Mouse (Mus musculus): Measurements from ENCODE around the gene Abcf2. TPM values are rescaled to one million over a fixed set of nuclear protein-coding genes. Genes with fewer than 3 reads are reported as not detected.

Gene Abcf2
- polyA plus RNA-seq (2016; fragmentation: Nextera tagmentation; extraction: Ambion mirVana) = 177 and 197 TPM in 2 replicates

GRCm38 (mm10) chr5:24577183-24577929 is at the start of gene Abcf2:
TSS of gene Abcf2 (minus strand) at chr5:24577467.
- Histone ChIP-seq H3K27ac (peak within 1 kb of the TSS; percentile 91), H3K4me1 (peaks cover 16% of the 10 kb centered on the region), H3K9me3 (replicated peaks) (no peaks in the 10 kb centered on the region), H3K36me3 (peaks cover 36% of the 10 kb centered on the region), H3K4me3 (peak within 1 kb of the TSS; percentile 89), H3K27me3 (ENCODE audit: low read depth, poor library complexity, severe bottlenecking) (no peaks in the 10 kb centered on the region)
- WGBS = under 1% methylated on average over 48 of the region's 48 CpGs
- DNase-seq (ENCODE audit: low spot score) = peak; percentile 100

GRCm38 (mm10) chr5:24624822-24625120 is 47.5 kb upstream of the Abcf2 start:
- peaks cover 62% of the 10 kb centered on the region for H3K27me3 ChIP-seq (ENCODE audit: low read depth, poor library complexity, severe bottlenecking)
- no peaks in the 10 kb centered on the region for H3K36me3 ChIP-seq
- no peaks in the 10 kb centered on the region for H3K9me3 ChIP-seq (replicated peaks)
- peaks cover 25% of the 10 kb centered on the region for H3K4me1 ChIP-seq
- no peak for DNase-seq (ENCODE audit: low spot score)
- 24% methylated on average over 4 of the region's 4 CpGs for WGBS
- 0 out of 2 replicates have a peak overlapping the region, but pooled peaks have one; percentile 78 for H3K27ac ChIP-seq
- H3K4me3 ChIP-seq = peak overlapping the region; percentile 64

DNA sequence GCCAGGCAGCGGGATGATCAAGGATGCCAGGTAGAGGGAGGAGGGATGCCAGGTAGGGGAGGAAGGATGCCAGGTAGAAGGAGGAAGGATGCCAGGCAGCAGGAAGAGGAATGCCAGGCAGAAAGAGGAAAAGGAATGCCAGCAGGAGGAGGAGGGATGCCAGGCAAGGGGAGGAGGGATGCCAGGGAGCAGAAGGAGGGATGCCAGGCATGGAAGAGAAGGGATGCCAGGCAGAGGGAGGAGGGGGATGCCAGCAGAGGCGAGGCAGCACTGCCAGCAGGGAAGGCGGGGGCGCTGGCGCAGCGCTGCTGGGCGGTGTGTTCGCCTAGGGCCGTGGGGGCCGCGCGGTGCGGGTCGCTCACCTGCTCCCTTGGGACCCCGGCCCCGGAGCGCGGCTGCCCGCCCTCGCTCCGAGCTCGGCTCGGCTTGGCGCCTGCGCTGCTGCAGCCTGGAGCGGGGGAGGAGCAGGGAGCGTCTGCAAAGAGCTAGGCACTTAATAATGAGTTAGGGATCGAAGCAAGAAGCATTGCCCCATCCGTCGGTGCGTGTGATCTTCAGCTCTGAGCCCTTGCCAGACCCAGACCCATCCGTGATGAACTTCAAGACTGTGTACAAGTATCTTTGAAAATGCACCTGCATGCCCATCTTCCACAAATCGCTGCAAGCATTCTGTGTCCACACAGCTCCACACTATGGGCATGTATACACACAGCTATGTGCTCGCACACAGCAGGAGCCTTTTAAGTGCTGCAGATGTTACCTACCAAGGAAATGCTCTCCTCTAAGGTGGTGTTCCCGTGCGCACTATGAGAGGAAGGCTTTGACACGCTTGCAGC is 46.9 kb upstream of the Abcf2 start, which contains the start of gene Smarcd3:
Gene Smarcd3 (minus strand): TSS at position 426 of the 836 bp plus-strand sequence.
- no peaks in the 10 kb centered on the region for H3K9me3 ChIP-seq (replicated peaks)
- H3K36me3 ChIP-seq = no peaks in the 10 kb centered on the region
- WGBS = 4% methylated on average over 37 of the region's 37 CpGs
- peaks cover 66% of the 10 kb centered on the region for H3K27me3 ChIP-seq (ENCODE audit: low read depth, poor library complexity, severe bottlenecking)
- H3K4me3 ChIP-seq = peak within 1 kb of the TSS; percentile 64
- peak; percentile 76 for DNase-seq (ENCODE audit: low spot score)
- H3K4me1 ChIP-seq = peaks cover 25% of the 10 kb centered on the region
- peak within 1 kb of the TSS; percentile 78 for H3K27ac ChIP-seq

DNA sequence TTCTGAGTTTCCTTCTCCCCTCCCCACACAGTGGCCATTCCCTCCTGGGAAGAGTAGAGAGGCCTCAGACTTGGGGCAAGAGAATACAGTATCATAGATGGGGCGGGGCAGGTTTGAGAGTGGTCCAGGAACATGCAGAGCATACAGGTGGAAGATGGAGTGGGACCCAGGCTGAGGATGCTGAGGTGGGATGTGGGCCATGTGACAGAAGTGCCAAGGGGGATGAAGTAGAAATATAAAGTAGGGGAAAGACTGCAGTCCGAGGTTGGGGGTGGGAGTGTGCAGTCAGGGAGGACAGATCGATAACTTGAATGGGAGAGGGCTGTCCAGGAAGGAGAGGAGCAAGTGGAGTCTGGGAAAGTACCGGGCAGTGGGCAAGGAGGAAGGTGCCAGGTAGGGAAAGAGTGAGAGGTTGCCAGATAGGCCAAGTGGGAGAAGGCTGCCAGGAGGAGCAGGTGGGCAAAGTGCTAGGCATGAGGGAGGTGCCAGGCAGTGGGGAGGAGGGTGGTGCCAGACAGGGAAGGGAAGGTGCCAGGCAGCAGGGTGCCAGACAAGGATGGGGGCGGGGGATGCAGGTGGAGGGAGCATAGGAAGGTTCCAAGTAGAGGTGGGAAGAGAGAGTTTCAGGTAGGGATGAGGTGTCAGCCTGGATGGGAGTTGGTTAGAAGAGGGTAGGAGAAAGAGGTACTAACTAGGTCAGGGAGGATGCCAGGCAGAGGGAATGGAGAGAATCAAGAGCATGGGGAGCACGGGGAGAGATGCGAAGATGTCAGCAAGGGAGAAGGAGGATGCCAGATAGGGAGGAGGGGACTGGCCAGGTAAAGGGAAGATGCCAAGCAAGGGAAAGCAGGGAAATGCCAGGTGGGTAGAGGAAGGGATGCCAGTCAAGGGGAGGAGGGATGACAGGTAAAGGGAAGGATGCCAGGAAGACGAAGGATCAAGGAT is 46.0 kb upstream of the Abcf2 start:
- peak overlapping the region; percentile 78; the same call in 1 of the 2 replicates for H3K27ac ChIP-seq
- no peaks in the 10 kb centered on the region for H3K9me3 ChIP-seq (replicated peaks)
- H3K36me3 ChIP-seq = no peaks in the 10 kb centered on the region
- WGBS = 46% methylated on average over 8 of the region's 8 CpGs
- peaks cover 66% of the 10 kb centered on the region for H3K27me3 ChIP-seq (ENCODE audit: low read depth, poor library complexity, severe bottlenecking)
- peaks cover 25% of the 10 kb centered on the region for H3K4me1 ChIP-seq
- peak overlapping the region; percentile 64 for H3K4me3 ChIP-seq
- DNase-seq (ENCODE audit: low spot score) = no peak

DNA sequence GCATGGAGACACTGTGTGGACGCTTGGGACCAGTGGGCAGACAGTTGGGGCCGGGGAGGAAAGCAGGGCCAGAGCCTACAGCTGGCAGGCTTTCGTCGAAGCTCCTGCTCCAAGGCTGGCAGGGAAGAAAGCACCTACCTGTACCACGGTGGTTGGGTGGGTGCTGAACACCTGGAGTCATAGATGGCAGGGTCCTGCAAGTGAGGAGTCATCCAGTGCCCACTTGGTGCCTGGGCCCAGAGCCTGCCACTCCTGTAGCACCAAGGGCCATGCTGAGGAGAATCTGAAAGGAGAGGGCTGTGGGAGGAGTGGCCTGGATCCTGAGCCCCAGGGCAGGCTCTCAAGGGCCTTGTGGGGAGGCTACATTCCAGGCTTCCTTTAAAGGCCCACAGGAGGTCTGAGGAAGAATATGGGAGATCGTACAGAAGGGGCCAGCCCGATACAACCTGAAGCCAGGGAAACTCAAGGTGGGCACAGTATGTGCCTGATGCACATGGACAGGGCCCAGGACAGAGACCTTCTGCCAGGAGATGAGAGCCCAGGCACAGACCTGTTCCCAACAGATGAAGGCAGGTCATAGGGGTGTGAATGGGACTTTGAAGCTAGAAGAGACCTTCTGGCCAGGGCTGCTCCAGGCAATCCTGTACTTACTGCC is 45.2 kb upstream of the Abcf2 start:
- peaks cover 25% of the 10 kb centered on the region for H3K4me1 ChIP-seq
- 71% methylated on average over 7 of the region's 7 CpGs for WGBS
- no peaks in the 10 kb centered on the region for H3K36me3 ChIP-seq
- DNase-seq (ENCODE audit: low spot score) = no peak
- peaks cover 66% of the 10 kb centered on the region for H3K27me3 ChIP-seq (ENCODE audit: low read depth, poor library complexity, severe bottlenecking)
- no peaks in the 10 kb centered on the region for H3K9me3 ChIP-seq (replicated peaks)
- no peak overlapping the region for H3K4me3 ChIP-seq
- no peak overlapping the region for H3K27ac ChIP-seq

- Histone ChIP-seq H3K9me3 (replicated peaks) (no peaks in the 10 kb centered on the region), H3K4me1 (peaks cover 25% of the 10 kb centered on the region), H3K27me3 (ENCODE audit: low read depth, poor library complexity, severe bottlenecking) (peaks cover 61% of the 10 kb centered on the region), H3K36me3 (no peaks in the 10 kb centered on the region), H3K4me3 (no peak overlapping the region), H3K27ac (no peak overlapping the region)
- 72% methylated on average over 8 of the region's 8 CpGs for WGBS
- DNase-seq (ENCODE audit: low spot score) = no peak
Observed at GRCm38 (mm10) chr5:24620626-24621025, 43.4 kb upstream of the Abcf2 start.

GRCm38 (mm10) chr5:24620116-24620515 is 42.8 kb upstream of the Abcf2 start:
- H3K4me3 ChIP-seq = no peak overlapping the region
- H3K36me3 ChIP-seq = no peaks in the 10 kb centered on the region
- no peak overlapping the region for H3K27ac ChIP-seq
- H3K4me1 ChIP-seq = peaks cover 25% of the 10 kb centered on the region
- peaks cover 61% of the 10 kb centered on the region for H3K27me3 ChIP-seq (ENCODE audit: low read depth, poor library complexity, severe bottlenecking)
- WGBS = 76% methylated on average over 8 of the region's 8 CpGs
- no peak for DNase-seq (ENCODE audit: low spot score)
- H3K9me3 ChIP-seq (replicated peaks) = no peaks in the 10 kb centered on the region

- Histone ChIP-seq H3K36me3 (no peaks in the 10 kb centered on the region), H3K4me1 (peaks cover 14% of the 10 kb centered on the region), H3K27me3 (ENCODE audit: low read depth, poor library complexity, severe bottlenecking) (peaks cover 49% of the 10 kb centered on the region), H3K27ac (no peak overlapping the region), H3K9me3 (replicated peaks) (no peaks in the 10 kb centered on the region), H3K4me3 (no peak overlapping the region)
- 78% methylated on average over 3 of the region's 3 CpGs for WGBS
- DNase-seq (ENCODE audit: low spot score) = no peak
Observed at GRCm38 (mm10) chr5:24618921-24619320, 41.7 kb upstream of the Abcf2 start.

GRCm38 (mm10) chr5:24615097-24615496 is 37.8 kb upstream of the Abcf2 start:
- no peak overlapping the region for H3K4me3 ChIP-seq
- H3K27ac ChIP-seq = no peak overlapping the region
- peaks cover 12% of the 10 kb centered on the region for H3K4me1 ChIP-seq
- H3K27me3 ChIP-seq (ENCODE audit: low read depth, poor library complexity, severe bottlenecking) = peaks cover 11% of the 10 kb centered on the region; the same call in 1 of the 2 replicates
- H3K9me3 ChIP-seq (replicated peaks) = no peaks in the 10 kb centered on the region
- 80% methylated on average over 6 of the region's 6 CpGs for WGBS
- no peaks in the 10 kb centered on the region for H3K36me3 ChIP-seq
- no peak for DNase-seq (ENCODE audit: low spot score)

DNA sequence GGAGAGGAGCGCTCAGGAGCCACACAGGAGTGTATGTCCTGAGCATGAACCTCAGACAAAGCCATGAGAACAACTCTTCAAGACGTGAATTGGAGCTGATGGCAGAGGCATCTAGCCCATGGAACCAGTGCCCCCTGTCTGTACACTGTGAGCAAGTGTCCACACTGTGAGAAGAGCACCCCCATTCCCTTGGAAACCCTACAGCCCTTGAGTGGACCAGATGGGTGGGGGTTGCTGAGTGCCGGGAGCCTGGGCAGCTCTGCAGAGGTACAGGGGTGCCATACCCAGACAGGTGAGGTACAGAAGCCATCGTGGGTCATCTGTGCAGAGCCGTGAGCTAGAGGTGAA is 35.0 kb upstream of the Abcf2 start:
- no peaks in the 10 kb centered on the region for H3K36me3 ChIP-seq
- DNase-seq (ENCODE audit: low spot score) = no peak
- 82% methylated on average over 5 of the region's 5 CpGs for WGBS
- H3K27ac ChIP-seq = peak overlapping the region; percentile 25; the same call in 1 of the 2 replicates
- peaks cover 30% of the 10 kb centered on the region for H3K27me3 ChIP-seq (ENCODE audit: low read depth, poor library complexity, severe bottlenecking)
- no peaks in the 10 kb centered on the region for H3K9me3 ChIP-seq (replicated peaks)
- no peak overlapping the region for H3K4me3 ChIP-seq
- H3K4me1 ChIP-seq = peaks cover 12% of the 10 kb centered on the region

- 66% methylated on average over 7 of the region's 7 CpGs for WGBS
- DNase-seq (ENCODE audit: low spot score) = no peak
- no peak overlapping the region for H3K27ac ChIP-seq
Observed at GRCm38 (mm10) chr5:24611366-24612301, 34.4 kb upstream of the Abcf2 start.

More at GRCm38 (mm10) chr5:24611366-24612301, 34.4 kb upstream of the Abcf2 start:
- no peak overlapping the region for H3K4me3 ChIP-seq
- no peaks in the 10 kb centered on the region for H3K9me3 ChIP-seq (replicated peaks)
- peaks cover 17% of the 10 kb centered on the region for H3K4me1 ChIP-seq
- peaks cover 30% of the 10 kb centered on the region for H3K27me3 ChIP-seq (ENCODE audit: low read depth, poor library complexity, severe bottlenecking)
- H3K36me3 ChIP-seq = no peaks in the 10 kb centered on the region
